Mouse (Mus musculus) neural tube, embryonic 13.5 days (tissue): ENCODE results near the gene Gm49388. TPM values are rescaled to one million over a fixed set of nuclear protein-coding genes. Genes with fewer than 3 reads are reported as not detected.
"Not testable (repeated sequence)": the region's sequence is repeated elsewhere in the genome, so short reads cannot be mapped to it uniquely, and the experiment has no call there.

Source experiments
- ATAC-seq: fragments of 200-750 bp; cut with Nextera tagmentation; 2 replicates; pipeline ENCODE4 v1.8.0; 2017; ENCODE audit warnings: low read depth, mild to moderate bottlenecking, moderate TSS enrichment, moderate library complexity
- H3K27ac ChIP-seq: fragments of 300-500 bp; sonication (generic); replicated peaks from 2 replicates; pipeline ENCODE4 v1.5.1; 2015; ENCODE audit warnings: moderate library complexity, mild to moderate bottlenecking, inconsistent platforms
- H3K27me3 ChIP-seq: fragments of 300-500 bp; sonication (generic); 2 replicates; pipeline ENCODE4 v1.6.1; 2015; ENCODE audit warnings: mild to moderate bottlenecking, inconsistent platforms
- H3K36me3 ChIP-seq: fragments of 300-500 bp; sonication (generic); 2 replicates; pipeline ENCODE4 v1.6.1; 2015; ENCODE audit warnings: mild to moderate bottlenecking, inconsistent platforms
- H3K4me1 ChIP-seq: fragments of 300-500 bp; sonication (generic); replicated peaks from 2 replicates; pipeline ENCODE4 v1.6.1; 2015; ENCODE audit warnings: inconsistent platforms
- H3K4me2 ChIP-seq: fragments of 300-500 bp; sonication (generic); 2 replicates; pipeline ENCODE4 v1.6.1; 2015; ENCODE audit warnings: inconsistent platforms, mild to moderate bottlenecking, moderate library complexity
- H3K4me3 ChIP-seq: fragments of 300-500 bp; sonication (generic); 2 replicates; pipeline ENCODE4 v1.5.1; 2015; ENCODE audit warnings: mild to moderate bottlenecking, inconsistent platforms
- H3K9ac ChIP-seq: fragments of 300-500 bp; sonication (generic); 2 replicates; pipeline ENCODE4 v1.6.1; 2015; ENCODE audit warnings: moderate library complexity, mild to moderate bottlenecking, inconsistent platforms
- H3K9me3 ChIP-seq: fragments of 300-500 bp; sonication (generic); 2 replicates; pipeline ENCODE4 v1.6.1; 2016; ENCODE audit warnings: inconsistent platforms
- WGBS: fragments of 180-500 bp; shearing (Covaris S2); methylation state at CpG from one replicate; pipeline ENCODE4 v1.1.7; 2015; 5-methylcytosine and 5-hydroxymethylcytosine counted together
- polyA plus RNA-seq: library from polyadenylated mRNA; unstranded; fragments of >200 nt; fragmentation: Nextera tagmentation; extraction: Ambion mirVana; gene quantifications from 2 replicates; pipeline ENCODE4 v1.2.1, GENCODE M21; 2015

The Gm49388 gene
- polyA plus RNA-seq, 1 experiment from 2014 or later, result not detected

- ATAC-seq, result peak; percentile 28
- peak overlapping the region; percentile 74 for H3K4me2 ChIP-seq
Observed at GRCm38 (mm10) chr7:127770039-127770905, 15.1 kb upstream of the Gm49388 start.

GRCm38 (mm10) chr7:127771262-127771661, 14.1 kb upstream of the Gm49388 start:
- Histone ChIP-seq H3K9ac (peak overlapping the region; percentile 80), H3K4me3 (peak overlapping the region; percentile 48; the same call in 1 of the 2 replicates), H3K27me3 (no peaks in the 10 kb centered on the region), H3K4me2 (peak overlapping the region; percentile 74; the same call in 1 of the 2 replicates), H3K9me3 (no peaks in the 10 kb centered on the region), H3K36me3 (peaks cover 25% of the 10 kb centered on the region), H3K27ac (no peak overlapping the region), H3K4me1 (peaks cover 38% of the 10 kb centered on the region)
- 75% methylated on average over 5 of the region's 5 CpGs for WGBS
- no peak for ATAC-seq

More at GRCm38 (mm10) chr7:127770039-127770905, 15.1 kb upstream of the Gm49388 start:
- H3K36me3 ChIP-seq, result peaks cover 35% of the 10 kb centered on the region
- no peaks in the 10 kb centered on the region for H3K9me3 ChIP-seq
- H3K27ac ChIP-seq, result peak overlapping the region; percentile 74
- peak overlapping the region; percentile 48 for H3K4me3 ChIP-seq
- no peaks in the 10 kb centered on the region for H3K27me3 ChIP-seq
- H3K9ac ChIP-seq, result peak overlapping the region; percentile 80
- 5% methylated on average over 27 of the region's 27 CpGs for WGBS
- peaks cover 31% of the 10 kb centered on the region for H3K4me1 ChIP-seq

- Histone ChIP-seq H3K4me3 (no peak overlapping the region), H3K4me1 (peaks cover 38% of the 10 kb centered on the region), H3K4me2 (no peak overlapping the region), H3K27ac (no peak overlapping the region), H3K36me3 (peaks cover 17% of the 10 kb centered on the region), H3K9ac (no peak overlapping the region), H3K9me3 (no peaks in the 10 kb centered on the region), H3K27me3 (no peaks in the 10 kb centered on the region)
- no peak for ATAC-seq
- 79% methylated on average over 3 of the region's 3 CpGs for WGBS
Observed at GRCm38 (mm10) chr7:127772080-127772479, 13.3 kb upstream of the Gm49388 start.

GRCm38 (mm10) chr7:127772557-127772956, 12.9 kb upstream of the Gm49388 start:
- Histone ChIP-seq H3K9ac (no peak overlapping the region), H3K27me3 (no peaks in the 10 kb centered on the region), H3K4me2 (no peak overlapping the region), H3K36me3 (peaks cover 12% of the 10 kb centered on the region), H3K4me1 (peaks cover 38% of the 10 kb centered on the region), H3K9me3 (no peaks in the 10 kb centered on the region), H3K4me3 (no peak overlapping the region), H3K27ac (no peak overlapping the region)
- no peak for ATAC-seq
- 90% methylated on average over 1 of the region's 1 CpGs for WGBS

GRCm38 (mm10) chr7:127773664-127774384, 11.6 kb upstream of the Gm49388 start:
- H3K4me1 ChIP-seq, result peaks cover 41% of the 10 kb centered on the region
- H3K27ac ChIP-seq, result no peak overlapping the region
- 40% methylated on average over 9 of the region's 9 CpGs for WGBS
- no peak overlapping the region for H3K4me3 ChIP-seq
- H3K4me2 ChIP-seq, result no peak overlapping the region
- no peak overlapping the region for H3K9ac ChIP-seq
- no peaks in the 10 kb centered on the region for H3K9me3 ChIP-seq
- no peaks in the 10 kb centered on the region for H3K27me3 ChIP-seq
- ATAC-seq, result no peak
- peaks cover 4% of the 10 kb centered on the region; the same call in 1 of the 2 replicates for H3K36me3 ChIP-seq

GRCm38 (mm10) chr7:127775837-127776236, 9.6 kb upstream of the Gm49388 start:
- Histone ChIP-seq H3K4me1 (peaks cover 25% of the 10 kb centered on the region), H3K27ac (peak overlapping the region; percentile 95), H3K4me3 (peak overlapping the region; percentile 89), H3K4me2 (peak overlapping the region; percentile 91), H3K36me3 (peaks cover 19% of the 10 kb centered on the region), H3K9ac (peak overlapping the region; percentile 94)
- WGBS, result 78% methylated on average over 7 of the region's 7 CpGs
- H3K9me3 ChIP-seq, ATAC-seq, H3K27me3 ChIP-seq: not testable (repeated sequence)

- Histone ChIP-seq H3K4me1 (peaks cover 22% of the 10 kb centered on the region), H3K27ac (peak within 1 kb of the TSS; percentile 95), H3K9ac (peak within 1 kb of the TSS; percentile 94), H3K27me3 (no peaks in the 10 kb centered on the region), H3K9me3 (no peaks in the 10 kb centered on the region), H3K4me2 (peak within 1 kb of the TSS; percentile 91), H3K36me3 (peaks cover 25% of the 10 kb centered on the region), H3K4me3 (peak within 1 kb of the TSS; percentile 89)
- ATAC-seq, result peak; percentile 76
- under 1% methylated on average over 23 of the region's 23 CpGs for WGBS
Observed at GRCm38 (mm10) chr7:127776426-127776825, 9.0 kb upstream of the Gm49388 start, which contains the start of gene Setd1a. Gene Setd1a, plus strand, starts transcription at chr7:127776670.

- peaks cover 30% of the 10 kb centered on the region for H3K36me3 ChIP-seq
Observed at GRCm38 (mm10) chr7:127776878-127777473, 8.4 kb upstream of the Gm49388 start.

GRCm38 (mm10) chr7:127777474-127778266, 7.7 kb upstream of the Gm49388 start:
- Histone ChIP-seq H3K9me3 (no peaks in the 10 kb centered on the region), H3K9ac (peak overlapping the region; percentile 94), H3K4me3 (peak overlapping the region; percentile 89), H3K4me2 (peak overlapping the region; percentile 91), H3K27me3 (no peaks in the 10 kb centered on the region), H3K4me1 (peaks cover 22% of the 10 kb centered on the region), H3K36me3 (peaks cover 37% of the 10 kb centered on the region), H3K27ac (peak overlapping the region; percentile 95)
- ATAC-seq, result peak; percentile 59
- 4% methylated on average over 59 of the region's 66 CpGs for WGBS

More at GRCm38 (mm10) chr7:127776878-127777473, 8.4 kb upstream of the Gm49388 start:
- no peaks in the 10 kb centered on the region for H3K27me3 ChIP-seq
- H3K4me2 ChIP-seq, result peak overlapping the region; percentile 91
- peaks cover 22% of the 10 kb centered on the region for H3K4me1 ChIP-seq
- ATAC-seq, result peak; percentile 92
- peak overlapping the region; percentile 89 for H3K4me3 ChIP-seq
- H3K9ac ChIP-seq, result peak overlapping the region; percentile 94
- H3K9me3 ChIP-seq, result no peaks in the 10 kb centered on the region
- peak overlapping the region; percentile 95 for H3K27ac ChIP-seq
- under 1% methylated on average over 62 of the region's 70 CpGs for whole genome bisulfite sequencing

GRCm38 (mm10) chr7:127778350-127778749, 7.1 kb upstream of the Gm49388 start:
- no peaks in the 10 kb centered on the region for H3K9me3 ChIP-seq
- H3K36me3 ChIP-seq, result peaks cover 41% of the 10 kb centered on the region
- no peak for ATAC-seq
- H3K9ac ChIP-seq, result peak overlapping the region; percentile 94
- no peaks in the 10 kb centered on the region for H3K27me3 ChIP-seq
- peaks cover 22% of the 10 kb centered on the region for H3K4me1 ChIP-seq
- peak overlapping the region; percentile 89 for H3K4me3 ChIP-seq
- peak overlapping the region; percentile 91 for H3K4me2 ChIP-seq
- 76% methylated on average over 4 of the region's 4 CpGs for WGBS
- no peak overlapping the region for H3K27ac ChIP-seq
